Mouse (Mus musculus) intestine, embryonic 15.5 days (tissue): ENCODE results near the gene Aldh3b3. TPM values are rescaled to one million over a fixed set of nuclear protein-coding genes. Genes with fewer than 3 reads are reported as not detected.
A peak's percentile ranks its signal among the peaks of the same experiment; 100 is the strongest.

Experiments used
- ATAC-seq: fragments of 200-750 bp; cut with Nextera tagmentation; 2 replicates; pipeline ENCODE4 v1.8.0; 2017; ENCODE audit warnings: moderate TSS enrichment, moderate library complexity
- H3K27ac ChIP-seq: fragments of 300-500 bp; sonication (generic); 2 replicates; pipeline ENCODE4 v1.5.1; 2015; ENCODE audit warnings: mild to moderate bottlenecking, inconsistent platforms
- H3K27me3 ChIP-seq: fragments of 300-500 bp; sonication (generic); replicated peaks from 2 replicates; pipeline ENCODE4 v1.6.1; 2015; ENCODE audit warnings: inconsistent platforms
- H3K36me3 ChIP-seq: fragments of 300-500 bp; sonication (generic); 2 replicates; pipeline ENCODE4 v1.6.1; 2015; ENCODE audit warnings: inconsistent platforms
- H3K4me1 ChIP-seq: fragments of 300-500 bp; sonication (generic); replicated peaks from 2 replicates; pipeline ENCODE4 v1.6.1; 2015; ENCODE audit warnings: inconsistent platforms
- H3K4me2 ChIP-seq: fragments of 300-500 bp; sonication (generic); replicated peaks from 2 replicates; pipeline ENCODE4 v1.6.1; 2015; ENCODE audit warnings: mild to moderate bottlenecking, inconsistent platforms
- H3K4me3 ChIP-seq: fragments of 300-500 bp; sonication (generic); replicated peaks from 2 replicates; pipeline ENCODE4 v1.5.1; 2015; ENCODE audit warnings: inconsistent platforms
- H3K9ac ChIP-seq: fragments of 300-500 bp; sonication (generic); 2 replicates; pipeline ENCODE4 v1.6.1; 2015; ENCODE audit warnings: inconsistent platforms
- H3K9me3 ChIP-seq: fragments of 300-500 bp; sonication (generic); 2 replicates; pipeline ENCODE4 v1.6.1; 2016; ENCODE audit warnings: inconsistent platforms
- WGBS: fragments of 180-500 bp; shearing (Covaris S2); methylation state at CpG from one replicate; pipeline ENCODE4 v1.1.7; 2015; 5-methylcytosine and 5-hydroxymethylcytosine counted together
- polyA plus RNA-seq: library from polyadenylated mRNA; unstranded; fragments of >200 nt; fragmentation: Nextera tagmentation; extraction: Ambion mirVana; gene quantifications from 2 replicates; pipeline ENCODE4 v1.2.1, GENCODE M21; 2015

Aldh3b3 gene
- not detected in 2 replicates for polyA plus RNA-seq

- Histone ChIP-seq H3K9me3 (no peaks in the 10 kb centered on the region), H3K27ac (no peak within 1 kb of the TSS), H3K4me3 (no peak within 1 kb of the TSS), H3K36me3 (no peaks in the 10 kb centered on the region), H3K27me3 (no peaks in the 10 kb centered on the region), H3K4me2 (no peak within 1 kb of the TSS), H3K9ac (no peak within 1 kb of the TSS), H3K4me1 (peaks cover 2% of the 10 kb centered on the region; the same call in 1 of the 2 replicates)
- ATAC-seq = no peak
- 63% methylated on average over 4 of the region's 4 CpGs for WGBS
Observed at GRCm38 (mm10) chr19:3958470-3958869, at the start of gene Aldh3b3. TSS of gene Aldh3b3 (plus strand) at chr19:3958645.

- no peaks in the 10 kb centered on the region for H3K9me3 ChIP-seq
- no peaks in the 10 kb centered on the region for H3K27me3 ChIP-seq
- ATAC-seq = no peak
- no peak overlapping the region for H3K9ac ChIP-seq
- H3K4me2 ChIP-seq = no peak overlapping the region
- no peak overlapping the region for H3K4me3 ChIP-seq
- 87% methylated on average over 5 of the region's 5 CpGs for WGBS
- H3K36me3 ChIP-seq = peaks cover 15% of the 10 kb centered on the region
- H3K27ac ChIP-seq = no peak overlapping the region
- peaks cover 36% of the 10 kb centered on the region for H3K4me1 ChIP-seq
Observed at GRCm38 (mm10) chr19:3910206-3910605, 48.2 kb upstream of the Aldh3b3 start.

GRCm38 (mm10) chr19:3912337-3913204, 45.9 kb upstream of the Aldh3b3 start, which contains the start of gene Ndufs8:
TSS of gene Ndufs8 (minus strand) at chr19:3912774.
- WGBS = under 1% methylated on average over 43 of the region's 43 CpGs

GRCm38 (mm10) chr19:3913692-3914091, 44.8 kb upstream of the Aldh3b3 start:
- Histone ChIP-seq H3K4me3 (peak overlapping the region; percentile 69), H3K4me2 (peak overlapping the region; percentile 73), H3K27ac (no peak overlapping the region), H3K9me3 (no peaks in the 10 kb centered on the region), H3K4me1 (peaks cover 16% of the 10 kb centered on the region), H3K36me3 (peaks cover 12% of the 10 kb centered on the region), H3K9ac (peak overlapping the region; percentile 44; the same call in 1 of the 2 replicates), H3K27me3 (no peaks in the 10 kb centered on the region)
- 80% methylated on average over 8 of the region's 8 CpGs for WGBS
- no peak for ATAC-seq

More at GRCm38 (mm10) chr19:3912337-3913204, 45.9 kb upstream of the Aldh3b3 start, which contains the start of gene Ndufs8:
- peak within 1 kb of the TSS; percentile 76 for H3K4me2 ChIP-seq
- H3K27ac ChIP-seq = peak within 1 kb of the TSS; percentile 87
- peaks cover 15% of the 10 kb centered on the region for H3K36me3 ChIP-seq
- H3K27me3 ChIP-seq = no peaks in the 10 kb centered on the region
- ATAC-seq = peak; percentile 98
- no peaks in the 10 kb centered on the region for H3K9me3 ChIP-seq
- H3K9ac ChIP-seq = peak within 1 kb of the TSS; percentile 77
- H3K4me1 ChIP-seq = peaks cover 23% of the 10 kb centered on the region
- peak within 1 kb of the TSS; percentile 69 for H3K4me3 ChIP-seq

GRCm38 (mm10) chr19:3914535-3914934, 43.9 kb upstream of the Aldh3b3 start:
- Histone ChIP-seq H3K4me2 (no peak overlapping the region), H3K4me1 (peaks cover 16% of the 10 kb centered on the region), H3K9me3 (no peaks in the 10 kb centered on the region), H3K9ac (no peak overlapping the region), H3K27ac (no peak overlapping the region), H3K36me3 (peaks cover 7% of the 10 kb centered on the region), H3K4me3 (no peak overlapping the region), H3K27me3 (no peaks in the 10 kb centered on the region)
- WGBS = 84% methylated on average over 5 of the region's 5 CpGs
- ATAC-seq = no peak

GRCm38 (mm10) chr19:3916727-3917126, 41.7 kb upstream of the Aldh3b3 start:
- no peaks in the 10 kb centered on the region for H3K27me3 ChIP-seq
- no peak overlapping the region for H3K4me3 ChIP-seq
- peaks cover 12% of the 10 kb centered on the region for H3K4me1 ChIP-seq
- ATAC-seq = no peak
- no peak overlapping the region for H3K9ac ChIP-seq
- H3K9me3 ChIP-seq = no peaks in the 10 kb centered on the region
- no peak overlapping the region for H3K4me2 ChIP-seq
- 71% methylated on average over 11 of the region's 11 CpGs for WGBS
- no peak overlapping the region for H3K27ac ChIP-seq
- H3K36me3 ChIP-seq = no peaks in the 10 kb centered on the region

- H3K27me3 ChIP-seq = no peaks in the 10 kb centered on the region
- no peaks in the 10 kb centered on the region for H3K36me3 ChIP-seq
- peaks cover 7% of the 10 kb centered on the region for H3K4me1 ChIP-seq
- no peak overlapping the region for H3K27ac ChIP-seq
- no peak overlapping the region for H3K4me2 ChIP-seq
- no peaks in the 10 kb centered on the region for H3K9me3 ChIP-seq
- ATAC-seq = no peak
- no peak overlapping the region for H3K4me3 ChIP-seq
- H3K9ac ChIP-seq = no peak overlapping the region
Observed at GRCm38 (mm10) chr19:3919928-3920327, 38.5 kb upstream of the Aldh3b3 start.

- WGBS = 48% methylated on average over 10 of the region's 10 CpGs
- Histone ChIP-seq H3K27ac (peak overlapping the region; percentile 59; the same call in 1 of the 2 replicates), H3K4me3 (no peak overlapping the region), H3K9me3 (no peaks in the 10 kb centered on the region), H3K4me2 (no peak overlapping the region), H3K4me1 (peaks cover 7% of the 10 kb centered on the region), H3K9ac (no peak overlapping the region), H3K27me3 (no peaks in the 10 kb centered on the region), H3K36me3 (no peaks in the 10 kb centered on the region)
- peak; percentile 46 for ATAC-seq
Observed at GRCm38 (mm10) chr19:3922661-3923371, 35.6 kb upstream of the Aldh3b3 start.

GRCm38 (mm10) chr19:3923586-3923985, 34.9 kb upstream of the Aldh3b3 start:
- no peak overlapping the region for H3K4me3 ChIP-seq
- peaks cover 7% of the 10 kb centered on the region for H3K4me1 ChIP-seq
- peak; percentile 35; the same call in 1 of the 2 replicates for ATAC-seq
- H3K9ac ChIP-seq = no peak overlapping the region
- 51% methylated on average over 13 of the region's 13 CpGs for WGBS
- peak overlapping the region; percentile 59 for H3K27ac ChIP-seq
- H3K4me2 ChIP-seq = no peak overlapping the region
- no peaks in the 10 kb centered on the region for H3K9me3 ChIP-seq
- H3K36me3 ChIP-seq = no peaks in the 10 kb centered on the region
- H3K27me3 ChIP-seq = no peaks in the 10 kb centered on the region

GRCm38 (mm10) chr19:3924190-3924589, 34.3 kb upstream of the Aldh3b3 start:
- no peak for ATAC-seq
- no peak overlapping the region for H3K9ac ChIP-seq
- H3K36me3 ChIP-seq = no peaks in the 10 kb centered on the region
- H3K9me3 ChIP-seq = no peaks in the 10 kb centered on the region
- H3K4me3 ChIP-seq = no peak overlapping the region
- no peaks in the 10 kb centered on the region for H3K27me3 ChIP-seq
- 83% methylated on average over 8 of the region's 8 CpGs for WGBS
- H3K4me1 ChIP-seq = peaks cover 10% of the 10 kb centered on the region
- H3K4me2 ChIP-seq = no peak overlapping the region
- H3K27ac ChIP-seq = peak overlapping the region; percentile 59; the same call in 1 of the 2 replicates

- Histone ChIP-seq H3K4me1 (peaks cover 17% of the 10 kb centered on the region), H3K9me3 (no peaks in the 10 kb centered on the region), H3K27me3 (no peaks in the 10 kb centered on the region), H3K4me3 (no peak overlapping the region), H3K4me2 (no peak overlapping the region), H3K9ac (no peak overlapping the region), H3K27ac (no peak overlapping the region), H3K36me3 (no peaks in the 10 kb centered on the region)
- 92% methylated on average over 7 of the region's 7 CpGs for WGBS
- no peak for ATAC-seq
Observed at GRCm38 (mm10) chr19:3924868-3925267, 33.6 kb upstream of the Aldh3b3 start.

- Histone ChIP-seq H3K9me3 (no peaks in the 10 kb centered on the region), H3K4me2 (no peak overlapping the region), H3K36me3 (no peaks in the 10 kb centered on the region), H3K9ac (no peak overlapping the region), H3K27me3 (no peaks in the 10 kb centered on the region), H3K4me3 (no peak overlapping the region), H3K27ac (no peak overlapping the region), H3K4me1 (peaks cover 27% of the 10 kb centered on the region)
- WGBS = 82% methylated on average over 6 of the region's 6 CpGs
- ATAC-seq = no peak
Observed at GRCm38 (mm10) chr19:3925859-3926258, 32.6 kb upstream of the Aldh3b3 start.
